Mouse (Mus musculus): Measurements from ENCODE around the gene Emc3.

Gene Emc3

DNA sequence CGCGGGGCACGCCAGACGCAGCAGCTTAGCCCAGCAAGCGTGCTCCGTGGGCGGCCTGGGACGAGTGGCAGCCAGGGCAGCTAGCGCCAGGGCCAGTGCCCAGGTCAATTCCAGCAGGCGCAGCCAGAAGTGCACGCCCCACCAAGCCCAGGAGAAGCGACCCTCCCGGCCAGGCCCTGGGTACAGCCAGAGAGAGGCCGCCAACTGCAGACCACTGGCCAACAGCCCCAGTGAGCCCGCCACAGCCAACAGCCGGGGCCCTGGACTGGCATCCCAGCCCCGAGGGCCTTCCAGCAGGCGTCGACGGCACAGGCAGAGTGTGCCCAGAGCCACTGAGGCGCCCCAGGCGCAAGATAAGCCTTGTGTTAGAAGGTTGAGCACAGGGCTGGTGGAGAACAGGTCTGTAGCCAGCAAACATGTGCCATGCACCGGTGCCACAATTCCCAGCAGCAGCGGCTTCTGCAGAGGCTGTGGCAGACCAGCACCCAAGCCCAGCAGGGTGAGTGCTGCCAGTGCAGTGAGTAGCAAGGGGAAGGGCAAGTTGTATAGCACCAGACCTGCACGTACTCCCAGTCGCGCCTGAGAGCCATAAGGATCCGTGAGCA is 36.3 kb downstream of the Emc3 start:
- in situ Hi-C loops (cut with MboI, MseI): no loop called here

DNA sequence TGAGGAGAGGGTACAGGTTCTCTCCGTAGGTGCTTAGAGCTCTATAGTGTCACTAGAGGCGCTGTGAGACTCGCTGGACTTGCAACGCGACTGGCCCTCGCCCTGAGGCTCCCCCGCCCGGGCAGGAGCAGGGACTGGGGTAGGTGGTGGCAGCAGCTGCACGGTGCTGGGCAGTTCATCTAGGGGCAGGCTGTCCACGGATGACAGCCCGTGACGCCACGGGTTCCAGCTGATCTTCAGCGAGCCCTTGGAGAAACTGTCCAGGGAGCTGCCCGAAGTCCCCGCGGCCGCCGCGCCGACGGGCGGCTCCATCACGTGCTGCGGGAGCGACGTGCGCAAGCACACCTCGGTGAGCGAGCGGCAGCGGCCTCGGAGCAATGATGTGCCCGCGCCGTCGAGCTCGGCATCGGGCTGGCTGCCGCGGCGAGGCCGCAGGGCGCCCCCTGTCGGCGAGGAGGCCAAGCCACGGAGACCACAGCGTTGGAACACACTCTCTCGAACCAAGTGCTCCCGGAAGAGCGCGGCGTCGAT is 37.1 kb downstream of the Emc3 start:
- in situ Hi-C loops (cut with MboI, MseI): no loop called here

DNA sequence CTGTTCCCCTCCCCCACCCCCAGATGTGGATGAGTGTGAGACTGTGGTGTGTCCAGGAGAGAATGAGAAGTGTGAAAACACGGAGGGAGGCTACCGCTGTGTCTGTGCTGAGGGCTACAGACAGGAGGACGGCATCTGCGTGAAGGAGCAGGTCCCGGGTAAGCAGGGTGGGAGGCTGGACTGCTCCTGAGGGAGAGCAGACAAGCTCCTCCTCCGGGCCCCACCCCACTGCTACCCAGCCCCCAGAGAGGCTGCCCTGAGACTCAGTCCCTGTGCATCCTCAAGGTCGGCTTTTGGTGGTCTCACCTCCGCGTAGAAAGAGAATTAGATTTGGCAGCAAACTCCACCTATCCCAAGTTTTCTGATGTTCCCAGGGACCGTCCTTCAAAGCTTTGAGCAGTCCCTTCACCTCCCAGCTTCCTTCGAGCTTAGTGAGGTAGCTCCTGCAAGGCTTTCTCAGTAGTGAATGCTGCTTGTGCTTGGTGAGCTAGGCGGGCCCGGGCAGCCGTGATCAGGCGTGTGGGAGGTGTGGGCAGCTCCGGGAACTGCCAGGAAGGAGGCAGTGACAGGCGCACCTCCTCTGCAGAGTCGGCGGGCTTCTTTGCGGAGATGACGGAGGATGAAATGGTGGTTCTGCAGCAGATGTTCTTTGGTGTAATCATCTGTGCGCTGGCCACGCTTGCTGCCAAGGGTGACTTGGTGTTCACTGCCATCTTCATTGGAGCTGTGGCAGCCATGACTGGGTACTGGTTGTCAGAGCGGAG is 39.2 kb downstream of the Emc3 start:
- in situ Hi-C loops (cut with MboI, MseI): no loop called here

DNA sequence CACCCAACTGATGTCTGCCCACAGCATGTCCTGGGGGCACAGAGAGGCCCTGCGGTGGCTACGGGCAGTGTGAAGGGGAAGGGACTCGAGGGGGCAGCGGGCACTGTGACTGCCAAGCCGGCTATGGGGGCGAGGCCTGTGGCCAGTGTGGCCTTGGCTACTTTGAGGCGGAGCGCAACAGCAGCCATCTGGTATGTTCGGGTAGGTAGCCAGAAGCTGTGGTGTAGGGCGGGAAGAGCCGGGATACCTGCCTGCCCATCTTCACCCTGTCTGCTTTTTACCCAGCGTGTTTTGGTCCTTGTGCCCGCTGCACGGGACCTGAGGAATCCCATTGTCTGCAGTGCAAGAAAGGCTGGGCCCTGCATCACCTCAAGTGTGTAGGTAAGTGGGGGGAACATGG is 42.0 kb downstream of the Emc3 start:
- in situ Hi-C loops (cut with MboI, MseI): no loop called here

DNA sequence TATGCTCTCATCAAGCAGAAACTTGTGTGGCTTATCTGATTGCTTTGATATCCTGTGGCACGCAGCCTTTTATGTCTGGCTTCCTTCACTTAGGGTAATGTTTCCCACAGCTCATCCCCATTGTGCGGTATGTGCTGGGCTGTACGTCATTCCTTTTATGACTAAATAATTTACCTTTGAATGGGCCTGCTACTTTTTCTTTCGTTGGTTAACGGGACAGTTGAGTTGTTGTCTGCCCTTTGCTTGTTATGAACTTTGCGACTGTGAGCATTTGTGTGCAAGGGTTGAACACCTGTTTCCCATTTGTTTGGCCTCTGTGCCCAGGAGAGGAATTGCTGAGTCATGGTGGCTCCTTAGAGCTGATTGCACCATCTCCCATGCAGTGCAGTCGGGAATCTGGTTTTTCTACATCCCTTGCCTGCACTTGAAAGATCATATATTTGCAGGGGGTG is 44.3 kb downstream of the Emc3 start:
- in situ Hi-C loops (cut with MboI, MseI): no loop called here

DNA sequence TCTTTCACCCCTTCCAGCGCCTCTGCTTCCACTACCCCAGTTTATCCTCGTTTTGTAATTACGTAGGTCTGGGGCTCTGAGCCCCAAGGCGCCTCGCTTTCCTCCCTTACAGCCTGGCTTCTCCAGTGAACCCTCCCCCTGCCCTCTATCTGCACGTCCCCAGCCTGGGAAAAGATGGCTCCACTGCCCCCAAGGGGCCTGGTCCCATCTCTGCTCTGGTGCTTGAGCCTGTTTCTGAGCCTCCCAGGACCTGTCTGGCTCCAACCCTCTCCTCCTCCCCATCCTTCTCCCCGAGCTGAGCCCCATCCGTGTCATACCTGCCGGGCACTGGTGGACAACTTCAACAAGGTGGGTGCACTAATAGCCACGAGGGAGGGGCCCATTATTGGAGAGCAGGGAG is 47.7 kb downstream of the Emc3 start:
- in situ Hi-C loops (cut with MboI, MseI): no loop called here

DNA sequence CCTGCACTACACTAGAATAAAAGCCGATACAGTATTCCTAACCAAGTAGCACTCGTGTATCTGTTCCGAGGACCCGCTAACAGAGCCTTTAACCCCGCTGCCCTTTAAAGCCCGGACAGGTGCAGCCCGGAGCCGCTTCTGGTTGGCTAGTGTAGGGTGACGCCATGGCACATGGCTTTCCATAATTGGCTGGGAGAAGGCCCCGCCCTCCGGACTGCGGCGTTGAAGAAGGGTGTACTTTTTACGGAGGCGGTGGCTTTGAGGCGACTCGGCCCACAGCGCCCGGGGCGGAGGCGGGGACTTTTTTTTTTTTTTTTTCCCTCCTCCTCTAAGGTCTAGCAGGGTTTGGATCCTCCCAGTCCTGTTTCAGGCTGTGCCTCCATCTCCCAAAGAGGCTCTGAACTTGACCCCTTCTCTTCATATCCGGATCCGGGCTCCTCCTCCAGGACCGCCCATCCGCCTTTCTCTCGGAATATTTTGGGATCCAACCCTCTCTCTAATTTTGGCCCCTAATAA is 48.3 kb downstream of the Emc3 start, which contains the start of gene Creld1:
TSS of gene Creld1 (plus strand) at position 198 of the 516 bp plus-strand sequence.
- in situ Hi-C loops (cut with MboI, MseI): no loop called here

DNA sequence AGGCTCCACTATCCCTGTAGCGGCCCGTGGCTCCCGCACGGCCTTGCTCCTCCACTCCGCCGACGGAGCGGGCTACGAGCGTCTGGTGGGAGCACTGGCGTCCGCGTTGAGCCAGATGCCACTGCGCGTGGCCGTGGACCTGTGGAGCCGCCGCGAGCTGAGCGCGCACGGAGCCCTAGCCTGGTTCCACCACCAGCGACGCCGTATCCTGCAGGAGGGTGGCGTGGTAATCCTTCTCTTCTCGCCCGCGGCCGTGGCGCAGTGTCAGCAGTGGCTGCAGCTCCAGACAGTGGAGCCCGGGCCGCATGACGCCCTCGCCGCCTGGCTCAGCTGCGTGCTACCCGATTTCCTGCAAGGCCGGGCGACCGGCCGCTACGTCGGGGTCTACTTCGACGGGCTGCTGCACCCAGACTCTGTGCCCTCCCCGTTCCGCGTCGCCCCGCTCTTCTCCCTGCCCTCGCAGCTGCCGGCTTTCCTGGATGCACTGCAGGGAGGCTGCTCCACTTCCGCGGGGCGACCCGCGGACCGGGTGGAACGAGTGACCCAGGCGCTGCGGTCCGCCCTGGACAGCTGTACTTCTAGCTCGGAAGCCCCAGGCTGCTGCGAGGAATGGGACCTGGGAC is 48.9 kb downstream of the Emc3 start:
- in situ Hi-C loops (cut with MboI, MseI): no loop called here

DNA sequence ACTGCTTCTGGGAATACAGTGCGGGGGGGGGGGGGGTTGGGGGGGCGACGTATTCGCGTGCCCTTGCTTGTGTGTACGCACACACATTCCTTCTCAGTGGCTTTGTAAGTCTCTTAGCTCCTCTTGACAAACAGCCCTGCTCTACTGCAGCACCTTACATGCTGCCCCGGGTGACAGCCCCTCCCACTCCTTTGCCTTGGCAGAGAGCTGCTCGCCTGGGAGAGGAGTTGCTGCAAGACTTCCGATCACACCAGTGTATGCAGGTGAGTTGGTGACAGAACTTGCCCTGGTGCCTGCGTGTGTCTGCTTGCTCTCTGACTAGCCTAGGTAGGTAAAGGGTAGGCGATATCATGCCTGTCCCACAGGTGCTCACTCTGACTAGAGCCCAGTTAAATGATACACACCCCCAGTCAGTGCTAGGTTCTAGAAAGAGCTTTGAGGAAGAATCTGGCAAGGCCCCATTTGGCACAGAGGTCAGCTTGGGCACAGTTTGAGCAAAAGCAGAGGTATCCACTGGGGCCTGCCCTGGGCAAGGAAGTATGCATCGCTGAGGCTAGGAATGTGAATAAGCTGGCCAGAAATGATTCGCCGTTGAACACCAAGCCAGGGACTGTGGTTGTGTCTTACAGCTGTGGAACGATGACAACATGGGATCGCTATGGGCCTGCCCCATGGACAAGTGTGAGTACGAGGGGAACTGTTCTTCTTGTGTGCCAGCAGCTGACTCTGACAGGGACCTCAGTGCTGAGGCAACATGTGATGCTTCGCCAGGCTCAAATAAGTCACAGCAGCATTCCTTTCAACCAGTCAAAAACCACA is 50.7 kb downstream of the Emc3 start:
- in situ Hi-C loops (cut with MboI, MseI): no loop called here

DNA sequence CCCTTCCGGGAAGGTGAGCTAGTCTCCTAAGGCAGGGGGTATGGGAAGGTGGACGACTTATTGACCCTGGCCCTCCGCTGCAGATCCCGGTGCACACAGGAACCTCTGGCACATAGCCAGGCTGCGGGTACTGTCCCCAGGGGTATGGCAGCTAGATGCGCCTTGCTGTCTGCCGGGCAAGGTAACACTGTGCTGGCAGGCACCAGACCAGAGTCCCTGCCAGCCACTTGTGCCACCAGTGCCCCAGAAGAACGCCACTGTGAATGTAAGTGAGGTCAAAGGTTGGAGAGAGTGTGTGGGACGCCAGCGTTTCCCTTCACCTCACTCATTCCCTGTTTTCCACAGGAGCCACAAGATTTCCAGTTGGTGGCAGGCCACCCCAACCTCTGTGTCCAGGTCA is 52.5 kb downstream of the Emc3 start:
- in situ Hi-C loops (cut with MboI, MseI): no loop called here

DNA sequence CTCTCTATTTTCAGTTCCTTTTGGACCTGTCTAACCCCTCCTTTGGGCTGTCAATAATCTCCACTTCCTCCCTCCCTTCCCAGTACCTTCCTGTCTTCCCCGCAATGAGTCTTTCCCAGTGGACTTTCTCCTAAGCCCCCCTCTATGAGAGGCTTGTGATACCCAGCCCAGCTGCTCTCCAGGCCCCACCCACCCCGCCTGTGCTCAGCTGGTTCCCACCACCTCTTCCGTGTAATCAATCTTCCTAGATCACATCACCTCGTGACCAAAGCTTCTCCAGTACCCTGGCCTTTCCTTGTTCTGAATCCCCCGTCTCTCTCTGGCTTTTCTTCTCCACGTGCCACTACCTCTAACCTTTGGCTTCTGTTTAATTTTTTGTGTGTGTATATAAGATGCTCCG is 54.1 kb downstream of the Emc3 start:
- in situ Hi-C loops (cut with MboI, MseI): no loop called here

DNA sequence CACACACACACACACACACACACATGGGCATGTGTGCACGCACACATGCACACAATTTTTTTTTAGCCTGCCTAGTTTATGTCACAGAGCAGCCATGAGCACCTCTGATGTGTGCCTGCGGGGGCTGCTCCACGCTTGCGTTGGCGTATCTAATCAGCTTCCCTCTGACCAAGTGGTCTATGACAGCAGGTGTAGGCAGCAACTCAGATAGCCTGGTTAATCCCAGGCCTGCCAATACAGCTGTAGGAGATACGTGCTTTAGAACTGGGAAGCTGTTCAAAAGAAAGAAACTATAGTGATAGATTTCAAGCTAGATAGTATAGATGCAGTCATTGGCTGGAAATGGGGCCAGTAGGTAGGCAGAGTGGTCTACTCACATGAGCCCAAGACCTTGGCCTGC is 57.7 kb downstream of the Emc3 start:
- in situ Hi-C loops (cut with MboI, MseI): no loop called here

DNA sequence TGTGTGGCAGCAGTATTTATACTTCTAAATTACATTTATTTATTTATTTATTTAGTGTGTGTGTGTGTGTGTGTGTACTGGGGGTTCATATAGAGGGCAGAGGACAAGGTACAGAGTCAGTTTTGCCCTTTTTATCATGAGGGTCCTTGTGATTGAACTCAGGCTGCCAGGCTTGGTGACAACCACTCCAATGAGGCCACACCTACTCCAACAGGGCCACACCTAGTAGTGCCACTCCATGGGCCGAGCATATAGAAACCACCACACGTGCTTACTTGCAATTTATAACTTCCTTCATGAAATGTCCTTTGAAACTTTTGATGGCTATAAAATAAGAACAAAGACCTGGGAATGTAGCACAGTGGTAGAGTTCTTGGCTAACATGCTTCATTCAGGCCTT is 58.2 kb downstream of the Emc3 start:
- in situ Hi-C loops (cut with MboI, MseI): no loop called here

DNA sequence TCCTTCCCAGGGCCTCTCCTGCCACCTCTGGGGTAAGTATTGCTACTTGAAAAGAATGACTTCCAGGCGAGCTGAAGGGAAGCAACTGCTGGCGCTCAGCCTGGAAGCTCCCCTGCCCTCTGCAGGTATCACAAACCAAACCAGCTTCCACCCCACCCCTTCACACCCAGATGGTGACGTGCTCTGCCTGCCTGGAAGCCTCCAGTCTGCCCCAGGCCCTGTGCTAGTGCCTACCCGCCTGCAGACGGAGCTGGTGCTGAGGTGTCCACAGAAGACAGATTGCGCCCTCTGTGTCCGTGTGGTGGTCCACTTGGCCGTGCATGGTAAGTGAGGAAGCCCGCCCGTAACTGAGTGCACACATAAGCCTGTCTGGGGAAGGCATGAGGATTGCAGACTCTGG is 59.4 kb downstream of the Emc3 start:
- in situ Hi-C loops (cut with MboI, MseI): no loop called here

DNA sequence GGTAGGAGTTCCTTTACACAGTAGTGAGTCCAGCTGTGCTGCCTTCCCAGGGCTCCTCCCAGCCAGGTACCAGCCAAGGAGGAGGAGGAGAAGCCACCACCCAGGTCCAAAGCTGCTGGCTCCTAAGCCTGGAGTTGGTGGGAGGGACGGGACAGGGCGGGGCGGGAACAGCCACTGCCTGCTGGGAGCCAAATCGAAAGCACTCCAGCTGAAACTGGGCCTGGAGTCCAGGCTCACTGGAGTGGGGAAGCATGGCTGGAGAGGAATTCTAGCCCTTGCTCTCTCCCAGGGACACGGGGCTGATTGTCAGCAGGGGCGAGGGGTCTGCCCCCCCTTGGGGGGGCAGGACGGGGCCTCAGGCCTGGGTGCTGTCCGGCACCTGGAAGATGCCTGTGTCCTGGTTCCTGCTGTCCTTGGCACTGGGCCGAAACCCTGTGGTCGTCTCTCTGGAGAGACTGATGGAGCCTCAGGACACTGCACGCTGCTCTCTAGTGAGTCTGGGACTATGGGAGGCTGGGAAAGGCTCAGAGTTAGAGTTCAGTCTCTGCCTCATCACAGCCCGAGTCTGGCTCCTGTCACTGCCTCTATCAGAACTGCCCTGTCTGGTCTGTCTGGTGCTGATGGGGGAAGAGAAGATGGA is 60.0 kb downstream of the Emc3 start, which contains the start of gene Il17rc:
TSS of gene Il17rc (plus strand) at position 131 of the 640 bp plus-strand sequence.
- in situ Hi-C loops (cut with MboI, MseI): no loop called here

DNA sequence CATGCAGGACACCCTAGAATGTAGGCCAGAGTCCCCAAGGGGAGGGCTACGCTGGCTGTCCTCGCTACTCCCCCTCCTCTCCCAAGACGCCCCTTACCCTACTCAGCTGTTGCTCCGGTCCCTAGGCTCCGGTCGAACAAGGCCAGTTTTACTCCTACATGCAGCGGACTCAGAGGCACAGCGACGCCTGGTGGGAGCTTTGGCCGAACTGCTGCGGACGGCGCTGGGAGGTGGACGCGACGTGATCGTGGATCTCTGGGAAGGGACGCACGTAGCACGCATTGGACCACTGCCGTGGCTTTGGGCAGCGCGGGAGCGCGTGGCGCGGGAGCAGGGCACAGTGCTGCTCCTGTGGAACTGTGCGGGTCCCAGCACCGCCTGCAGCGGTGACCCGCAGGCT is 62.0 kb downstream of the Emc3 start:
- in situ Hi-C loops (cut with MboI, MseI): no loop called here

DNA sequence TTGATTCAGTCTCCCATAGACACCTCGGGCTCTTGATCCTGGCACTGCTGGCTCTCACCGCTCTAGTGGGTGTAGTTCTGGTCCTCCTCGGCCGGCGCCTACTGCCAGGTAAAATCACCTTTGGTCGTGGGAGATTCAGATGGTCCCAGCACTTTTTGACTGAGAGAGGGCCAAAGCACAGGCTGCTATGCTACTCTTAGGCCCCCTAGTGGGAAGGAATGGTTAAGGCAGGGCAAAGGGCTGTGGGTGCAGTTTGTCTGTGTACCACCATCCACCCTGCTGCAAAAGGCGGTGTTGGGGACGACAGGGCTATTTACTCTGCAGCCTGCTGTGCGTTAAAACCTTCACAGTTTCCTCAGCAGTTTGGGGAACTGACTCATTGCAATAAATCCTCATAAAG is 62.4 kb downstream of the Emc3 start:
- in situ Hi-C loops (cut with MboI, MseI): no loop called here

DNA sequence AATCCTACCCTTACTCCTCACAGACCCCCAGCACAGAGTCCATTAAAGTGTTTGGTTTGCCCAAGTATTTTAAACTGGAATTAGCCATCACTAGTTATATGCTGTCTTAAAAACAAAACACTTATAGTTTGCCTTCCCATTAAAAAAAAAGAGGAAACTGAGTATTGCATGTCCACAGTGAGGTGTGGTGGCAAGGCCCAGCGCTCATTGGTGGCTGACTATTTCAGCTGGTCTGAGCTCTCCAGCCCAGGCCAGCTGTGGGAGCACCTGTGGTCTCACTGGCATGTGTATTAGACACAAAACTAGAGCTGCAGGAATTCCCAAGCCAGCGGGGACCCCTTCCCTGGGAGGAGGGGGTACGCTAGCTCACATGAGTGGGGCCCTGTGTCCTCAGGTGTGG is 62.9 kb downstream of the Emc3 start:
- in situ Hi-C loops (cut with MboI, MseI): no loop called here

DNA sequence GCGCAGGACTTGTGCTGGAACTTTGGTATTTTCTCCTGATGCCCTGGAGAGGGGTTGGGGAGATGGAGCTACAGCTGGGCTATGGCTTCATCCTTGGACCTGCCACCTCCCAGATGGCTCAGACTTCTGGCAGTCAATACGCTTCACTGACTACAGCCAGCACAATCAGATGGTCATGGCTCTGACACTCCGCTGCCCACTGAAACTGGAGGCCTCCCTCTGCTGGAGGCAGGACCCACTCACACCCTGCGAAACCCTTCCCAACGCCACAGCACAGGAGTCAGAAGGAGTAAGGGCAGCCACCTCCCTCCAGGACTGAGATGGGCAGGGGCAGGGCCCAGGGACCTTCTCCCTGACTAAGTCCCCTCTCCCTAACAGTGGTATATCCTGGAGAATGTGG is 65.8 kb downstream of the Emc3 start:
- in situ Hi-C loops (cut with MboI, MseI): no loop called here
